Mouse (Mus musculus) C2C12 (cell line): ENCODE results near the gene Lenep. TPM values are rescaled to one million over a fixed set of nuclear protein-coding genes. Genes with fewer than 3 reads are reported as not detected.

Experiments used
- H3K27me3 ChIP-seq: one replicate; pipeline ENCODE4 v1.6.1; 2011; ENCODE audit not compliant: control insufficient read depth, insufficient read depth, insufficient read length
- H3K36me3 ChIP-seq: one replicate; pipeline ENCODE4 v1.6.1; 2011; ENCODE audit not compliant: control insufficient read depth, insufficient read depth
- H3K4me3 ChIP-seq: one replicate; pipeline ENCODE4 v1.5.1; 2011; ENCODE audit warnings: mild to moderate bottlenecking, control low read depth; ENCODE audit not compliant: poor library complexity, insufficient read depth, severe bottlenecking
- H3K79me2 ChIP-seq: one replicate; pipeline ENCODE4 v1.6.1; 2011; ENCODE audit not compliant: control insufficient read depth, insufficient read depth
- H3K79me3 ChIP-seq: one replicate; pipeline ENCODE4 v1.6.1; 2011; ENCODE audit warnings: low read depth, control low read depth
- H3ac ChIP-seq: one replicate; pipeline ENCODE3; 2011; ENCODE audit warnings: low read depth; ENCODE audit not compliant: control insufficient read depth, insufficient read length
- CEBPB ChIP-seq: IDR thresholded peaks from one replicate; pipeline ENCODE4 v1.6.1; 2011; ENCODE audit warnings: low read depth, mild to moderate bottlenecking, control low read depth, moderate library complexity
- CTCF ChIP-seq: IDR thresholded peaks from one replicate; pipeline ENCODE4 v1.5.1; 2011; ENCODE audit not compliant: control insufficient read depth, insufficient read depth, insufficient read length
- FOSL1 ChIP-seq: IDR thresholded peaks from one replicate; pipeline ENCODE4 v1.8.0; 2011; ENCODE audit warnings: mild to moderate bottlenecking, low read length; ENCODE audit not compliant: poor library complexity, insufficient read depth, severe bottlenecking
- MAX ChIP-seq: IDR thresholded peaks from one replicate; pipeline ENCODE4 v1.6.1; 2011; ENCODE audit warnings: mild to moderate bottlenecking, control low read depth
- MYOD1 ChIP-seq: IDR thresholded peaks from one replicate; pipeline ENCODE4 v1.6.1; 2011; ENCODE audit warnings: low read depth; ENCODE audit not compliant: control insufficient read depth, insufficient read length
- MYOG ChIP-seq: IDR thresholded peaks from one replicate; pipeline ENCODE4 v1.6.1; 2011; ENCODE audit not compliant: control insufficient read depth, insufficient read length; ENCODE audit errors: extremely low read depth
- USF1 ChIP-seq: IDR thresholded peaks from one replicate; pipeline ENCODE4 v1.6.1; 2011; ENCODE audit warnings: low read depth, mild to moderate bottlenecking, control low read depth, moderate library complexity
- polyA plus RNA-seq: library from polyadenylated mRNA; unstranded; fragments of >200 nt; fragmentation: generic; extraction: Trizol; gene quantifications from one replicate; pipeline ENCODE4 v1.2.1, GENCODE M21; 2012; ENCODE audit warnings: missing spikeins

The Lenep gene
- polyA plus RNA-seq, 1 experiment, result not detected

GRCm38 (mm10) chr3:89409701-89410100 is 7.1 kb upstream of the Lenep start:
- Histone ChIP-seq H3K36me3 (peaks cover 26% of the 10 kb centered on the region), H3ac (no peak overlapping the region), H3K79me3 (peaks cover under 1% of the 10 kb centered on the region), H3K79me2 (peaks cover 9% of the 10 kb centered on the region), H3K4me3 (no peak overlapping the region), H3K27me3 (no peaks in the 10 kb centered on the region)
- no peak for TF ChIP-seq MAX
- no peak for TF ChIP-seq MYOD1

GRCm38 (mm10) chr3:89408448-89408847 is 5.9 kb upstream of the Lenep start:
- H3K27me3 ChIP-seq, result no peaks in the 10 kb centered on the region
- H3K79me3 ChIP-seq, result no peaks in the 10 kb centered on the region
- peaks cover 13% of the 10 kb centered on the region for H3K36me3 ChIP-seq
- no peak overlapping the region for H3K4me3 ChIP-seq
- TF ChIP-seq MYOD1 (no peak), MYOG (no peak), USF1 (no peak), CEBPB (no peak), FOSL1 (no peak), CTCF (no peak), MAX (no peak)
- peaks cover 7% of the 10 kb centered on the region for H3K79me2 ChIP-seq
- no peak overlapping the region for H3ac ChIP-seq

- peaks cover 13% of the 10 kb centered on the region for H3K36me3 ChIP-seq
These were observed 4.3 kb upstream of the Lenep start for GRCm38 (mm10) chr3:89406887-89407286.

GRCm38 (mm10) chr3:89401329-89401728 is 1.3 kb downstream of the Lenep start:
- TF ChIP-seq MYOD1 (no peak), MYOG (no peak), FOSL1 (no peak), MAX (no peak), CTCF (no peak), CEBPB (no peak), USF1 (no peak)
- Histone ChIP-seq H3K79me3 (no peaks in the 10 kb centered on the region), H3K27me3 (no peaks in the 10 kb centered on the region), H3K79me2 (no peaks in the 10 kb centered on the region), H3ac (no peak overlapping the region), H3K4me3 (no peak overlapping the region), H3K36me3 (peaks cover 17% of the 10 kb centered on the region)

More at GRCm38 (mm10) chr3:89406887-89407286, 4.3 kb upstream of the Lenep start:
- TF ChIP-seq USF1, result no peak
- no peak for TF ChIP-seq CEBPB
- TF ChIP-seq MYOG, result no peak
- no peak for TF ChIP-seq MYOD1
- TF ChIP-seq MAX, result no peak
- no peak for TF ChIP-seq CTCF
- TF ChIP-seq FOSL1, result no peak
- Histone ChIP-seq H3K79me3 (no peaks in the 10 kb centered on the region), H3ac (no peak overlapping the region), H3K27me3 (no peaks in the 10 kb centered on the region), H3K4me3 (no peak overlapping the region), H3K79me2 (peaks cover 7% of the 10 kb centered on the region)

- TF ChIP-seq CEBPB, result no peak
- no peak for TF ChIP-seq MYOG
- TF ChIP-seq MAX, result no peak
- no peak for TF ChIP-seq CTCF
- no peak for TF ChIP-seq USF1
- TF ChIP-seq FOSL1, result no peak
- TF ChIP-seq MYOD1, result no peak
These were observed 6.0 kb downstream of the Lenep start for GRCm38 (mm10) chr3:89396654-89397005.

GRCm38 (mm10) chr3:89395806-89396653 is 6.6 kb downstream of the Lenep start:
- TF ChIP-seq CEBPB (no peak), USF1 (no peak), CTCF (peak; percentile 82), MYOD1 (no peak), MAX (no peak)
- Histone ChIP-seq H3K79me3 (no peaks in the 10 kb centered on the region), H3K36me3 (no peaks in the 10 kb centered on the region), H3K27me3 (no peaks in the 10 kb centered on the region), H3K4me3 (peak overlapping the region; percentile 34), H3ac (peak overlapping the region; percentile 62), H3K79me2 (peaks cover 20% of the 10 kb centered on the region)

More at GRCm38 (mm10) chr3:89396654-89397005, 6.0 kb downstream of the Lenep start:
- Histone ChIP-seq H3K36me3 (peaks cover 3% of the 10 kb centered on the region), H3K4me3 (no peak overlapping the region), H3K79me3 (no peaks in the 10 kb centered on the region), H3K27me3 (no peaks in the 10 kb centered on the region), H3K79me2 (peaks cover 14% of the 10 kb centered on the region), H3ac (no peak overlapping the region)
